Mouse (Mus musculus): ENCODE measurements around the gene Sppl2c.
A peak's percentile ranks its signal among the peaks of the same experiment; 100 is the strongest.

- peak; percentile 93 for TF ChIP-seq CTCF (IDR thresholded peaks at IDR 0.05; ENCODE audit: low read depth, low read length)
- no peak for TF ChIP-seq POLR2A (IDR thresholded peaks at IDR 0.05; ENCODE audit: insufficient read depth, low read length)
These were observed 14.8 kb upstream of the Sppl2c start for GRCm38 (mm10) chr11:104171281-104171781.
